Mouse (Mus musculus) myocyte (in vitro differentiated cells): Measurements from ENCODE around the gene Cysrt1. TPM values are rescaled to one million over a fixed set of nuclear protein-coding genes. Genes with fewer than 3 reads are reported as not detected.
A peak's percentile ranks its signal among the peaks of the same experiment; 100 is the strongest.

Experiments
- H3K27me3 ChIP-seq: one replicate; pipeline ENCODE4 v1.6.1; 2011; ENCODE audit not compliant: control insufficient read depth, insufficient read depth, insufficient read length
- H3K36me3 ChIP-seq: one replicate; pipeline ENCODE4 v1.6.1; 2011; ENCODE audit not compliant: control insufficient read depth, insufficient read depth
- H3K4me2 ChIP-seq: one replicate; pipeline ENCODE4 v1.6.1; 2011; ENCODE audit warnings: low read depth, control low read depth
- H3K4me3 ChIP-seq: one replicate; pipeline ENCODE4 v1.5.1; 2011; ENCODE audit warnings: mild to moderate bottlenecking, control low read depth, moderate library complexity
- H3K79me2 ChIP-seq: one replicate; pipeline ENCODE4 v1.6.1; 2011; ENCODE audit not compliant: control insufficient read depth, insufficient read depth
- H3ac ChIP-seq: one replicate; pipeline ENCODE4 v1.6.1; 2011; ENCODE audit not compliant: control insufficient read depth, insufficient read length
- CEBPB ChIP-seq: IDR thresholded peaks from 2 replicates; pipeline ENCODE4 v1.6.1; 2011; ENCODE audit warnings: mild to moderate bottlenecking, moderate library complexity; ENCODE audit not compliant: poor library complexity, insufficient read depth, severe bottlenecking
- E2F4 ChIP-seq: IDR thresholded peaks from one replicate; pipeline ENCODE4 v1.6.1; 2011; ENCODE audit warnings: mild to moderate bottlenecking, control low read depth, moderate library complexity; ENCODE audit not compliant: insufficient read depth
- MAX ChIP-seq: IDR thresholded peaks from one replicate; pipeline ENCODE4 v1.6.1; 2011; ENCODE audit warnings: low read depth, mild to moderate bottlenecking, control low read depth
- MYOD1 ChIP-seq, 3 experiments: IDR thresholded peaks; one replicate each; pipeline ENCODE4 v1.6.1; 2011; ENCODE audit warnings: control low read depth in 2 of 3, low read depth in 2 of 3, mild to moderate bottlenecking in 2 of 3, moderate library complexity in 1 of 3; ENCODE audit not compliant: insufficient read length in 2 of 3, control insufficient read depth in 1 of 3
- MYOG ChIP-seq, 3 experiments: IDR thresholded peaks; one replicate each; pipeline ENCODE4 v1.6.1; 2011; ENCODE audit warnings: control low read depth in 2 of 3, low read depth in 2 of 3, mild to moderate bottlenecking in 2 of 3; ENCODE audit not compliant: insufficient read length in 2 of 3, control insufficient read depth in 1 of 3, insufficient read depth in 1 of 3
- POLR2A ChIP-seq: IDR thresholded peaks from one replicate; pipeline ENCODE4 v1.6.1; 2011; ENCODE audit warnings: low read depth, mild to moderate bottlenecking, control low read depth, moderate library complexity; ENCODE audit not compliant: insufficient read length
- POLR2AphosphoS2 ChIP-seq: IDR thresholded peaks from one replicate; pipeline ENCODE4 v1.6.1; 2011; ENCODE audit warnings: low read depth, control low read depth; ENCODE audit not compliant: insufficient read length
- REST ChIP-seq: IDR thresholded peaks from one replicate; pipeline ENCODE4 v1.6.1; 2011; ENCODE audit warnings: mild to moderate bottlenecking, control low read depth, moderate library complexity; ENCODE audit not compliant: insufficient read depth, insufficient read length
- SRF ChIP-seq: IDR thresholded peaks from one replicate; pipeline ENCODE4 v1.6.1; 2011; ENCODE audit warnings: low read depth; ENCODE audit not compliant: control insufficient read depth, insufficient read length
- TCF12 ChIP-seq: IDR thresholded peaks from one replicate; pipeline ENCODE4 v1.6.1; 2011; ENCODE audit warnings: mild to moderate bottlenecking, control low read depth; ENCODE audit not compliant: poor library complexity, insufficient read depth, severe bottlenecking
- TCF3 ChIP-seq: IDR thresholded peaks from one replicate; pipeline ENCODE4 v1.6.1; 2011; ENCODE audit warnings: low read depth, control low read depth; ENCODE audit not compliant: insufficient read length
- USF1 ChIP-seq: IDR thresholded peaks from one replicate; pipeline ENCODE4 v1.6.1; 2011; ENCODE audit warnings: low read depth, mild to moderate bottlenecking, control low read depth, moderate library complexity
- polyA plus RNA-seq: library from polyadenylated mRNA; unstranded; fragments of >200 nt; fragmentation: generic; extraction: Trizol; gene quantifications from one replicate; pipeline ENCODE4 v1.2.1, GENCODE M21; 2012; ENCODE audit warnings: missing spikeins

Cysrt1 gene
- polyA plus RNA-seq, 1 experiment, result not detected

DNA sequence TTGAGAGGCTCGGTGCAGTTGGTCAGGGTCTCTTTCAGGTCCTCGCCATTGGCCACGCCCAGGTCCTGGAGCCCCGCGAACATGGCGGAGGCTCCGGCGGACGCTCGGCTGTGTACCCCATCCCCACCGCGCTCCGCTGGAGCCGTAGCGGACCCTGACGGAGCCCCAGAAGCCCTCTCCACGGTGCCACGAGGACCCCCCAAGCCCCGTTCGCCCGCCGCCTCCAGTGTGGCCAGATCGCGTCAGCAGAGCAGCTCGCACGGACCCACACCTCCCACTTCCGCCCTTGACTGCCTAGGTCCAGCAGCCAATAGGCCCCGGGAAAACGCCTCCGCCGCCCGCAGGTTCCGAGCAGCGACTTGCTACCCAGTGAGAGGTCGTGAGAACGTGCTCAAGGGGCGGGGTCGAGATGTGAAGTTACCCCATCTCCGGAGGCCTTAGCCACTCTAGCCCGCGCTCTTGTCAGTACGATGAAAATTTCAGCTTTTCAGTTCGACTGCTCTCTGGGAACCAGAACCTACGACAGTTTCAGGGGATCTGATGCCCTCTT is 31.1 kb downstream of the Cysrt1 start, which contains the start of gene Nelfb:
Gene Nelfb, minus strand, starts transcription at position 369 of the 550 bp plus-strand sequence.
- peaks cover 34% of the 10 kb centered on the region for H3K79me2 ChIP-seq
- peaks cover 5% of the 10 kb centered on the region for H3K36me3 ChIP-seq
- peak within 1 kb of the TSS; percentile 96 for H3K4me3 ChIP-seq
- H3K27me3 ChIP-seq, result no peaks in the 10 kb centered on the region
- TF ChIP-seq TCF3, result no peak
- TF ChIP-seq POLR2A, result peak; percentile 90
- peak in 1 of 3 experiments; percentile 27 for TF ChIP-seq MYOD1 (IDR thresholded peaks at IDR 0.05; ENCODE audit: control insufficient read depth in 1 of 3, insufficient read length in 2 of 3, low read depth in 2 of 3)
- TF ChIP-seq POLR2AphosphoS2, result peak; percentile 87
- TF ChIP-seq SRF, result no peak
- no peak for TF ChIP-seq REST
- TF ChIP-seq CEBPB, result no peak
- peak in 1 of 3 experiments; percentile 47 for TF ChIP-seq MYOG (IDR thresholded peaks at IDR 0.05; ENCODE audit: control insufficient read depth in 1 of 3, insufficient read depth in 1 of 3, insufficient read length in 2 of 3, low read depth in 2 of 3)
- peak within 1 kb of the TSS; percentile 41 for H3ac ChIP-seq
- peak within 1 kb of the TSS; percentile 96 for H3K4me2 ChIP-seq

DNA sequence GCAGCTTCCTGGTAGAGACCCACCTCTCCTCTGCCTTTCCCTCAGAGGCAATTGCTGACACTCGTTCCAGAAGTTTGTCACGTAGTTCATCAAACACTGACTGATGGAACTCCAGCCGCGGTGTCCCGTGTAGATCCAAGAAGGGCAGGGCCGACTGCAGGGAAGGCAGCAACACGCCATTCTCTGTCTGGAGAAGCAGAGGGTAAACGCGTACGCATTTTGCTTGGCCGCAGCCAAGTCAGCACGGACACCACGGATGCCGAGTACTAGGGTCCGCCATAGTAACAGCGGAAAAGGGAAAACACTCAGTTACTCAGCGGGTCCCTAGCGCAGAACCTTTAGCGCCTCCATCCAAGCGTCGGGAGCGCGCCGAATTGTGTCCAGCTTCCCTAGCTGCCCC is 31.6 kb downstream of the Cysrt1 start:
- Histone ChIP-seq H3K36me3 (peaks cover 9% of the 10 kb centered on the region), H3K4me2 (peak overlapping the region; percentile 96), H3K79me2 (peaks cover 34% of the 10 kb centered on the region), H3K4me3 (peak overlapping the region; percentile 96), H3ac (peak overlapping the region; percentile 41), H3K27me3 (no peaks in the 10 kb centered on the region)
- no peak for TF ChIP-seq TCF12
- no peak for TF ChIP-seq REST
- TF ChIP-seq SRF, result no peak
- no peak for TF ChIP-seq TCF3
- TF ChIP-seq MAX, result no peak
- no peak for TF ChIP-seq MYOG (IDR thresholded peaks at IDR 0.05; ENCODE audit: control insufficient read depth in 1 of 3, insufficient read depth in 1 of 3, insufficient read length in 2 of 3, low read depth in 2 of 3)
- TF ChIP-seq E2F4, result no peak
- no peak for TF ChIP-seq MYOD1 (IDR thresholded peaks at IDR 0.05; ENCODE audit: control insufficient read depth in 1 of 3, insufficient read length in 2 of 3, low read depth in 2 of 3)
- TF ChIP-seq POLR2AphosphoS2, result no peak
- no peak for TF ChIP-seq POLR2A
- no peak for TF ChIP-seq CEBPB
- no peak for TF ChIP-seq USF1

DNA sequence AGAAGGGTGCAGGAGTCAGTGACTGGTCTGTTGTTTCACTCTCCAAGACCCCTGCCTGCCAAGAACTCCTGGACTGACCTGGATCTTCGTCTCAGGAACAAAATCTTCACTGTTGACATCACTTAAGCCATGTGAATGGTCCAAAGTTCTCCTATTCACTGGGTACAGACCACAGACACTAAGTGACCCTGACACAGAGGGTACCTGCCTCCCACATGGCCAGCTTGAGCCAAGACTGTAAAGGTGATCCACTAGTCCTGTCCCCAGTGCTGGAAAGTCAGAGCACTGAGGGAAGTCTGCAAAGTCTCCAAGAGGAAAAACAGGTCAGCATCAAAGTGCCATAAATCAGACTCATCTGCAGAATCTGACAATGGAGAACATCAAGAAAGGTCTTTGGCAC is 34.7 kb downstream of the Cysrt1 start:
- no peak overlapping the region for H3ac ChIP-seq
- no peak overlapping the region for H3K4me3 ChIP-seq
- no peak for TF ChIP-seq SRF
- no peak for TF ChIP-seq POLR2AphosphoS2
- TF ChIP-seq CEBPB, result no peak
- TF ChIP-seq USF1, result no peak
- no peak for TF ChIP-seq MYOD1 (IDR thresholded peaks at IDR 0.05; ENCODE audit: control insufficient read depth in 1 of 3, insufficient read length in 2 of 3, low read depth in 2 of 3)
- no peak for TF ChIP-seq POLR2A
- no peak for TF ChIP-seq MYOG (IDR thresholded peaks at IDR 0.05; ENCODE audit: control insufficient read depth in 1 of 3, insufficient read depth in 1 of 3, insufficient read length in 2 of 3, low read depth in 2 of 3)
- TF ChIP-seq TCF3, result no peak
- TF ChIP-seq E2F4, result no peak
- TF ChIP-seq REST, result no peak
- TF ChIP-seq TCF12, result no peak
- no peak for TF ChIP-seq MAX
- H3K4me2 ChIP-seq, result no peak overlapping the region
- H3K27me3 ChIP-seq, result no peaks in the 10 kb centered on the region
- H3K79me2 ChIP-seq, result peaks cover 34% of the 10 kb centered on the region
- H3K36me3 ChIP-seq, result peaks cover 21% of the 10 kb centered on the region

DNA sequence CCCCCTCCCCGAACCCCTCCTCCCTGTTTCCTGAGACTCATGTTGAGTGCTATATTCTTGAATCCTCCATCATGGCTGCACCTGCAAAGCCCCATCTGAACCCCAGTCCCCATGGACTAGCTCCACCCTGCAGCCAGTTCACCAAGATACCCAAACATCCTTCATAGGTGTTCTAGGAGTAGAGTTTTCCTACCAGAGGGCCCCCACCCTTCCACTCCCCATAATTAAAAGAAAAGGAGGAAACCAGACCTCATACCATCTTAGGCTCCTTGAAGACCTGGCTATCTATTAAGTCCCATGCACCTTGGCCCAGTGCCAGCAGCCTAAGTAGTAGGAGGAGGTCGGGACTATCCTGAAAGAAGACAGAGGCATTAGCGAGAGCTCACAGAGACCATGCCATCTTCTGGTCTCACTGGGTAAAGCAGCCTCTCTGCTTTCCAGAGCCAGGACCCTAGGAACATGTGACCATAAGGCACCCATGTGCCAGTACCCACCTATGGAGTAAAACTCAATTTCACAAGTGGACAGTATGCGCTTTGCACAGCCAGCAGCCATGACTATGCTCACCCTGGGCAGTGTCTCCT is 38.5 kb downstream of the Cysrt1 start:
- H3K79me2 ChIP-seq, result peaks cover 14% of the 10 kb centered on the region
- TF ChIP-seq REST, result no peak
- no peak for TF ChIP-seq CEBPB
- TF ChIP-seq MAX, result no peak
- TF ChIP-seq MYOG (IDR thresholded peaks at IDR 0.05; ENCODE audit: control insufficient read depth in 1 of 3, insufficient read depth in 1 of 3, insufficient read length in 2 of 3, low read depth in 2 of 3), result no peak
- no peak for TF ChIP-seq POLR2AphosphoS2
- TF ChIP-seq TCF12, result no peak
- no peak for TF ChIP-seq USF1
- TF ChIP-seq E2F4, result no peak
- H3K4me3 ChIP-seq, result no peak overlapping the region
- H3K36me3 ChIP-seq, result peaks cover 44% of the 10 kb centered on the region
- H3K27me3 ChIP-seq, result no peaks in the 10 kb centered on the region
- no peak overlapping the region for H3ac ChIP-seq
- no peak overlapping the region for H3K4me2 ChIP-seq
